Mouse (Mus musculus) megakaryocyte, embryonic 14.5 days (primary cell): Measurements from ENCODE around the gene Rpl23. TPM values are rescaled to one million over a fixed set of nuclear protein-coding genes. Genes with fewer than 3 reads are reported as not detected.

ENCODE experiments used
- H3K27me3 ChIP-seq: replicated peaks from 2 replicates; pipeline ENCODE3; 2012; ENCODE audit warnings: inconsistent platforms
- H3K36me3 ChIP-seq: replicated peaks from 2 replicates; pipeline ENCODE3; 2012; ENCODE audit warnings: low read length, inconsistent platforms, mixed read lengths
- H3K4me1 ChIP-seq: 2 replicates; pipeline ENCODE4 v1.6.1; 2012; ENCODE audit warnings: inconsistent platforms
- H3K4me3 ChIP-seq: replicated peaks from 2 replicates; pipeline ENCODE3; 2012; ENCODE audit warnings: moderate library complexity, mild to moderate bottlenecking, inconsistent platforms
- H3K9me3 ChIP-seq: 2 replicates; pipeline ENCODE4 v1.6.1; 2012; ENCODE audit warnings: inconsistent platforms
- FLI1 ChIP-seq: IDR thresholded peaks from 2 replicates; pipeline ENCODE4 v1.6.1; 2012; ENCODE audit warnings: low read length, inconsistent platforms, mixed read lengths
- GATA1 ChIP-seq: IDR thresholded peaks from 3 replicates; pipeline ENCODE4 v1.6.1; 2012; ENCODE audit warnings: mixed read lengths, low read length, inconsistent platforms, borderline replicate concordance
- polyA plus RNA-seq: library from polyadenylated mRNA; stranded (reverse); fragments of >175 nt; gene quantifications from 2 replicates; pipeline ENCODE4 v1.2.3, GENCODE M21; 2012; ENCODE audit warnings: low replicate concordance; ENCODE audit not compliant: insufficient read depth

The Rpl23 gene
- polyA plus RNA-seq, 1 experiment, result 294 TPM

GRCm38 (mm10) chr11:97789727-97790126, 7.5 kb upstream of the Rpl23 start:
- H3K9me3 ChIP-seq, result no peaks in the 10 kb centered on the region
- no peaks in the 10 kb centered on the region for H3K27me3 ChIP-seq
- TF ChIP-seq GATA1, result no peak
- TF ChIP-seq FLI1, result no peak
- no peaks in the 10 kb centered on the region for H3K36me3 ChIP-seq
- no peak overlapping the region for H3K4me3 ChIP-seq
- H3K4me1 ChIP-seq, result peaks cover 15% of the 10 kb centered on the region

GRCm38 (mm10) chr11:97787961-97788360, 5.7 kb upstream of the Rpl23 start:
- no peaks in the 10 kb centered on the region for H3K9me3 ChIP-seq
- no peaks in the 10 kb centered on the region for H3K36me3 ChIP-seq
- H3K4me1 ChIP-seq, result peaks cover 6% of the 10 kb centered on the region
- H3K27me3 ChIP-seq, result no peaks in the 10 kb centered on the region
- H3K4me3 ChIP-seq, result no peak overlapping the region
- TF ChIP-seq GATA1 (no peak), FLI1 (no peak)

GRCm38 (mm10) chr11:97782564-97782895, 293 bp upstream of the Rpl23 start:
- H3K4me3 ChIP-seq, result peak overlapping the region; percentile 96
- peaks cover 33% of the 10 kb centered on the region for H3K36me3 ChIP-seq
- H3K9me3 ChIP-seq, result no peaks in the 10 kb centered on the region
- H3K27me3 ChIP-seq, result no peaks in the 10 kb centered on the region
- no peak for TF ChIP-seq GATA1
- no peak for TF ChIP-seq FLI1
- peaks cover 21% of the 10 kb centered on the region for H3K4me1 ChIP-seq

GRCm38 (mm10) chr11:97781478-97781831, 782 bp downstream of the Rpl23 start:
- H3K36me3 ChIP-seq, result peaks cover 43% of the 10 kb centered on the region
- H3K4me3 ChIP-seq, result peak overlapping the region; percentile 96
- TF ChIP-seq GATA1 (no peak), FLI1 (no peak)
- H3K9me3 ChIP-seq, result no peaks in the 10 kb centered on the region
- no peaks in the 10 kb centered on the region for H3K27me3 ChIP-seq
- peaks cover 21% of the 10 kb centered on the region for H3K4me1 ChIP-seq

GRCm38 (mm10) chr11:97779968-97780701, 2.1 kb downstream of the Rpl23 start:
- Histone ChIP-seq H3K9me3 (no peaks in the 10 kb centered on the region), H3K4me3 (peak overlapping the region; percentile 96), H3K36me3 (peaks cover 57% of the 10 kb centered on the region), H3K4me1 (peaks cover 21% of the 10 kb centered on the region), H3K27me3 (no peaks in the 10 kb centered on the region)
- no peak for TF ChIP-seq GATA1
- no peak for TF ChIP-seq FLI1

GRCm38 (mm10) chr11:97778918-97779317, 3.3 kb downstream of the Rpl23 start:
- no peaks in the 10 kb centered on the region for H3K9me3 ChIP-seq
- H3K36me3 ChIP-seq, result peaks cover 63% of the 10 kb centered on the region

GRCm38 (mm10) chr11:97777129-97777529, 5.1 kb downstream of the Rpl23 start:
- Histone ChIP-seq H3K9me3 (no peaks in the 10 kb centered on the region), H3K4me3 (no peak overlapping the region), H3K27me3 (no peaks in the 10 kb centered on the region), H3K4me1 (peaks cover 21% of the 10 kb centered on the region), H3K36me3 (peaks cover 63% of the 10 kb centered on the region)
- TF ChIP-seq FLI1 (no peak), GATA1 (no peak)

More at GRCm38 (mm10) chr11:97778918-97779317, 3.3 kb downstream of the Rpl23 start:
- no peaks in the 10 kb centered on the region for H3K27me3 ChIP-seq
- H3K4me1 ChIP-seq, result peaks cover 21% of the 10 kb centered on the region
- TF ChIP-seq GATA1 (no peak), FLI1 (no peak)
- H3K4me3 ChIP-seq, result no peak overlapping the region

GRCm38 (mm10) chr11:97776497-97777128, 5.6 kb downstream of the Rpl23 start:
- no peaks in the 10 kb centered on the region for H3K27me3 ChIP-seq
- peaks cover 21% of the 10 kb centered on the region for H3K4me1 ChIP-seq
- peaks cover 63% of the 10 kb centered on the region for H3K36me3 ChIP-seq
- H3K4me3 ChIP-seq, result no peak overlapping the region
- TF ChIP-seq FLI1 (no peak), GATA1 (no peak)
- no peaks in the 10 kb centered on the region for H3K9me3 ChIP-seq

GRCm38 (mm10) chr11:97775808-97776496, 6.3 kb downstream of the Rpl23 start, which contains the start of gene 1700001P01Rik:
Gene 1700001P01Rik (minus strand): TSS chr11:97775918.
- Histone ChIP-seq H3K9me3 (no peaks in the 10 kb centered on the region), H3K4me3 (no peak within 1 kb of the TSS), H3K36me3 (peaks cover 68% of the 10 kb centered on the region), H3K27me3 (no peaks in the 10 kb centered on the region), H3K4me1 (peaks cover 21% of the 10 kb centered on the region)
- no peak for TF ChIP-seq GATA1
- no peak for TF ChIP-seq FLI1

- Histone ChIP-seq H3K4me3 (no peak overlapping the region), H3K36me3 (peaks cover 60% of the 10 kb centered on the region), H3K27me3 (no peaks in the 10 kb centered on the region), H3K4me1 (peaks cover 13% of the 10 kb centered on the region), H3K9me3 (no peaks in the 10 kb centered on the region)
- TF ChIP-seq GATA1 (no peak), FLI1 (no peak)
Observed at GRCm38 (mm10) chr11:97775186-97775585, 7.1 kb downstream of the Rpl23 start.
